Mouse (Mus musculus) right cerebral cortex, postnatal 4 days (tissue): Measurements from ENCODE around the gene Crabp2.

Experiments used
- DNase-seq: peaks from one replicate; pipeline ENCODE4 v3.0.0-alpha.2; 2022

The Crabp2 gene

GRCm38 (mm10) chr3:87929341-87930077 is 19.0 kb upstream of the Crabp2 start:
- no peak for DNase-seq

- peak; percentile 97 for DNase-seq
These were observed 18.2 kb upstream of the Crabp2 start, which contains the start of the genes Isg20l2 and Rrnad1 for GRCm38 (mm10) chr3:87930078-87930795. Isg20l2 (plus strand) TSS chr3:87930314. Rrnad1 (minus strand) TSS chr3:87930717.

- DNase-seq = no peak
These were observed 14.4 kb upstream of the Crabp2 start for GRCm38 (mm10) chr3:87934026-87934425.

DNA sequence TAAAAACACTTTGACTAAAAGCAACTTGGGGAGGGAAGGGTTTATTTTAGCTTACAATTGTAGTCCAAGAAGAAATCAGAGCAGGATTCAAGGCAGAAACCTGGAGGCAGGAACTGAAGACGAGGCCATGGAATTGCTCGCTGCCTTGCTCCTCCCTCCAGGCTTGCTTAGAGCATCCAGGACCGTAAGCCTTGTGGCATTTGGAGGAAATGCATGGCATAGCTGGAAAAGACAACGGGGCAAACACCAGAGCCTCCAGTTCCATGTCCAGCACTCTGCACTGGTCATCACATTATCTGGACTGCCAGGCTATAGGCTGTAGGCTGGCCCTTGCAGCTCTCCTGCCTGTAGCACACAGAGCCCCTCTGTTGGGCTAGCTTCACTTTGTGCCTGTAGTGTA is 14.0 kb upstream of the Crabp2 start:
- DNase-seq = no peak

DNA sequence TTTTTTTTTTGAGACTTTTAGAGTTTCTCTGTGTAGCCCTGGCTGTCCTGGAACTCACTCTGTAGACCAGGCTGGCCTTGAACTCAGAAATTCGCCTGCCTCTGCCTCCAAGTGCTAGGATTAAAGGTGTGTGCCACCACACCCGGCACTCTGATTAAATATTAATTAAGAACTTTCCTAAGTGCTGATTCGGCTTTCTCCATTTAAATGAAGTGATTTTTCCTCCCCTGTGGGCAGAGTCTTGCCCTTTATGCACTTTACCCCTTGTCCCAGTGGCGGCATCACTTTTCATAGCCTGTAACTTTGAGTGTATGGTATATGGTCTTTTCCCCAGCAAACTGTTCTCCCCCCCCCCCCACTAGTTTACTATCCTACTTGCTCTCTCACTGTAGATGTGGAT is 13.3 kb upstream of the Crabp2 start:
- DNase-seq = no peak

DNA sequence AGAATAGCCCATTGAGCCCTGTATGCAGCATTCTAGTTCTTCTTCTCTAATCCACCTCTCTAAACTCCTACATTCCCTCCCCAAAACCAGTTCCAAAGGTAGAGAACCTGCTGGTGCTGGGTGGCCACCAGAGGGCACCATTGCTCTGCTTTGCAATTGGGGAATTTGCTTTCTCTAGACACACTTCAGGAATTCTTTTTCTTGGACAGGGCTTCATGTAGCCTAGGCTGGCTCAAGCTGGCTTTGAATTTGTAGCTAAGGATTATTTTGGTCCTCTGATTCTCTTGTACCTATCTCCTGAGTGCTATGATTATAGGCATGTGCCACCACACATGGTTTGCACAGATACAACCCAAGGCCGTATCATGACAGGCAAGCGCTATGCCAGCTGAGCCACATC is 12.7 kb upstream of the Crabp2 start:
- peak; percentile 95 for DNase-seq

DNA sequence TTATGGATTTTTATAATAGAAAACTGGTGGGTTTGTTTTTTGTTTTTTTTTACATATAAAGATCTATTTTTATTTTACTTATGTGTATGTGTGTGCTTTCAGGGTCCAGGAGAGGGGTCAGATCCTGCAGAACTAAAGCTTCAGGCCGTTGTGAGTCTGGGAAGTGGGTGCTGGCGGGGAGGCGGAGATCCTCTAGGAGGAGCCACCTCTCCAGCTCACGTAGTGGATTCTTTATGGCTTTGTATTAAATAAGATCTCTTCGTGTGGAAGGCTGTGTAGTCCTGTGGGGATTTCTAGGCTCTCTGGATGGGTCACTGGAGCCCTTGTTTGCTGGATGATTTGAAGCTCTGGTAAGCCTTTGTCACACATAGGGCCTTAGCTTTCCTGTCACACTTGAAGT is 7.9 kb upstream of the Crabp2 start:
- no peak for DNase-seq

- DNase-seq = no peak
These were observed 6.0 kb upstream of the Crabp2 start for GRCm38 (mm10) chr3:87942471-87942870.

DNA sequence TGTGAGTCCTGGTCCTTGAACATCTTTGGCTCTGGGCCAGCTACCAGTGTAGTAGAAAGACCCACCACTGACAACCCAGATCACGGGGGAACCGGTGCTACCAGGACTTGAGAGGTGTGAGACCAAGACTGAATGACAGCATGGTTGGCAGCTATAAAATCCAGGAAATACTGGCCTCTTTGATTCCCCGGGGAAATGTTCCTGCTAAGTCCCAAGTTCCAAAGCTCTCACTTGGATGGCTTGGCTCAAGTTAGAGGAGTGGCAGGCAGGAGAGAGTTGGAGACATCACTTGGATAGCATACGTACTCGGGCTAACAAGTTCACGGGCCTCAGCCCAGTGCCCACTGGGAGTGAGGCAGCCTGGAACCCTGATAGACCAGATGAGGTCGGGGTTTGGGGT is 4.9 kb upstream of the Crabp2 start:
- DNase-seq = no peak

DNA sequence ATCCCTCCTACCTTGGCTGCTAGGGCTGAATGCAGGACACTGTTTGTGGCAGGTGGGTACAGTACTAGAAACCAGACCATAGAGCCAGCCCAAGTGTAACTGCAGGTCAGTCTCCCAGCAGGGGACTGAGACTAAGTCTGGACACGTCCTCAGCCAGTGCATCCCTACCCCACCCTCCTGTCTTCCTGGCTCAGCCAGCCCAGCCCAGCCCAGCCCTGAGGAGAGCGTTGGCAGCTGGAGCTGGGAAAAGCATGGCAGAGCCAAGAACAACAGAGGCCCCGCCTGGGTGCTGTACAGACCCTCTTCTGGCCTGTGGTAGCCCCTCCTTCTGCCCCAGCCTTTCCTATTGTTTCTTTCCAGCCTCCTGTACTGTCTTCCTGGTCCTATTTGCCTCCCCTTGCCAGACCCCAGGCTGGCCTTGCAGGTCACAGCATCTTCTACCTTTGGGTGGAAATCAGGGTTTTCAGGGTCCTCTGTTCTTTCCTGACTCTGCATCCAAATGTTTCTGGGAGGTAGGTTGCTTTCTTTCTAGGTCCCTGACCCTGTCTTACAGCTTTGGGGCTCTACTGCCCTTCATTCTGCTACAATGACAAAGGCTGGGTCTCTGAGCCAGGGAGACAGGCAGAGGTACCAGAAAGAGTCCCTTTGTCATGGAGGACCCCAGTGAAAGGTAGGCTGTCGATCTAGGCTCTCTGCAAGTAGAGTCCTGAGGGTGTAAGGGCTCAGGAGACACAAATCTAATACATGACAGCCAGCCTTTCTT is 3.4 kb upstream of the Crabp2 start:
- no peak for DNase-seq

DNA sequence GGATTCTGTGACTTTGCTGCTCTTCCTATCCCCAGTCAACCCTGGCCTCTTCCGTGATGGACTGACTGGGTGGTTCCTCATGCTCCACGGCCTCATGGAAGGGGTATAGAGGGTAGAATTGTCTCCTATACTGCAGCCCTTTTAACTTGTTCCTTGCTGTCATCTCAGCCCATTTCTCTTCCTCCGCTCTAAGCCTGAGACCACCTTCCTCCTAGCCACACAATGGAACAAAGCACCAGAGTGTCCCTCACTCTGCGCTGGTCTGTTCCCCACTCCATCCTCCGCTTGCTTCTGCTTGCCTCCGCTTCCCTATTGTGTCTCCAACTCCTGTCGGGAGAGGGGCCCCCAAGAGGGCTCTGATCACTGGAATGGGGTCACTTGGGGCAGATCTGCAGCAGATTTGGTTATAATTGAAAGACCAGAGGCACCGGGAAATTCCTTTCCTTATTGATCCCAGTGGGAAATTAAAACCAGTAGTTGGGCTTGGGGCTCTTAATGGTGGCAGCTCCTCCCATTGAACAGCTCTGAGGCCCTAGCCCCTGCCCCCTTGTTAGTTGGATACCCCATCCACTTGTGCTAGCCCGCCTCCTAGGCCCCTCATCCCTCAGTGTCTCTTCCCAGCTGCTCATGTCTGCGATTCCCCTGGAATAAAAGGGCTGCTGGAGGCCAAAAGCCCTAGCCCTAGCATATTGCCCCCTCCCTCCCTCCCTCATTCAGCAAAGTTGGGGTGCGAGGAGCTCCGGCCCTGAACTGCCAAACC is 2.5 kb upstream of the Crabp2 start:
- DNase-seq = no peak

DNA sequence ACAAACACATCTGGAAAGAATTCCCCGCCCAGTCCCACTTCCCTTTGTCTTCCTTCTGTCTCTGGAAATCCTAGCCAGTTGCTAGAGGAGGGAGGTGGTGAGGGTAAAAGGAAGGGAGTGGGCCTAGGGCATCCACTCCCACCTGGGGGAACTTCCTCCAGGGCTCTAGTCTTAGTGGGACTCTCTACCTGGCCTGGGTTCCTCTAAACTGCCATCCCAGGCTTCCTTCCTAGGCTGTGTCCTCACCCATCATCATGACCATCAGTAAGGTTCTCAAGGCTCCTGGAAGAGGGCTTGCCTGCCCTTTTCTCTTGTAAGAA is 2.0 kb upstream of the Crabp2 start:
- DNase-seq = no peak

DNA sequence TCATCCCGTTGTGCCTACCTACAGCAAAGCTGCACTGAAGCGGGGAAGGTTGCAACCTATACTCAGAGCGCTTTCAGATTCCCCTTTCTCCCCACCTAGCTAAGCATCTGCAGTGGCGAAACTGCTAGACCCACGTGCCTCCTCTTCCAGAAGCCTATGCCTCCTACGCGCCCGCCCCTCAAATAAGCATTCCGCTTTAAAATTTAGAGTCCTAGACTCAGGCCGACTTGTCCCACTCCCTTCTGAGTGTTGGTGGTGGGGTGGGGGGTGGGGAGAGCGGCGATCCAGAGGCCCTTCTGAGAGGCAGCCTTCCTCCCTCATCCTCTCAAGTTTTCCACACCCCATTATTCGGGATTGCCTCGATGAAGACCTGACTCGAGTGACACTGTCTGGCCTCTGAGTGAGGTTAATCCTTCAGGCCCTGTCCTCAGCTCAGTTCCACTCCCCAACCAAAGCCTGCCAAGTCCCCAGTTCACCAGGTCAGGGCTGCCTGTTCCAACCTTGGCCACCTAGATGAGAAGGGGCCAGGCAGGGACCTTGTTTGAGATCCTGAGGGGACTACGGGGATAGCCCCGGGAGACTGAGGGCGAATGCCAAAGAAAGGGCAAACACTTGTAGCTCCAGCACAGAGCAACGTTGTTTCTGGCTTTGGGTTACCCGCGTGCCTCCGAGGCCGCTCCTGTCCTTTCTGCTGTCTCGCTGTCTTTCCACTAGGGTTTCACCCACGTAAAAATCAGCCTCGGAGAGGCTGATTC is 1.2 kb upstream of the Crabp2 start:
- no peak for DNase-seq

- no peak for DNase-seq
These were observed 661 bp upstream of the Crabp2 start for GRCm38 (mm10) chr3:87947811-87948199.

- no peak for DNase-seq
These were observed 944 bp downstream of the Crabp2 start for GRCm38 (mm10) chr3:87949266-87949954.

GRCm38 (mm10) chr3:87949955-87950515 is 1.6 kb downstream of the Crabp2 start:
- DNase-seq = no peak

DNA sequence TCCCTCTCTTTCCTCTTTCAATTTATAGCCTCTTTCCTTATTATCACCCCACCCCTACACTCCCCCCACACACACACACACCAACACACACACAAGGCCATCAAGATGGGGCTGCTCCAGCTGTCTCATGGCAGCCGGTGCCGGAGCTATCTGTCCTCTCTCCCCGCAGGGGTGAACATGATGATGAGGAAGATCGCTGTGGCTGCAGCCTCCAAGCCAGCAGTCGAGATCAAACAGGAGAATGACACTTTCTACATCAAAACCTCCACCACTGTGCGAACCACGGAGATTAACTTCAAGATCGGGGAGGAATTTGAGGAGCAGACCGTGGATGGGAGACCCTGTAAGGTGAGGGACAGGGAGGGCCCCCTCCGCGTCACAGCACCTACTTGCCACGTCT is 3.5 kb downstream of the Crabp2 start:
- no peak for DNase-seq

DNA sequence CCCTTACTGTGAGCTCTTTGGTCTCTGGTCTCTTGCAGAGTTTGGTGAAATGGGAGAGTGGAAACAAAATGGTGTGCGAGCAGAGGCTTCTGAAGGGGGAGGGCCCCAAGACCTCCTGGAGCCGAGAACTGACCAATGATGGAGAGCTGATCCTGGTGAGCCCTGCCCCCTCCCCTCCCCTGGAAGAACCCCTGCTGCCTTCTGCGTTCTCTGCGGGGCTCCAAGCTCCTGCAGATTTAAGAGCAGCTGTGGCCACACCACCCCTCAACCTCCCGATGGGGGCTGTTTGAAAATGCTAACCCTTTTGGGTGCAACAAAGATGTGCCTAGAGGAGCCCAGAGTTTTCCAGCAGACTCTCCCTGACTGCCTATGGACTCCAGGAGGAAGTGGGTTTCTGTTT is 4.0 kb downstream of the Crabp2 start:
- no peak for DNase-seq

- no peak for DNase-seq
These were observed 9.6 kb downstream of the Crabp2 start for GRCm38 (mm10) chr3:87958056-87958455.

DNA sequence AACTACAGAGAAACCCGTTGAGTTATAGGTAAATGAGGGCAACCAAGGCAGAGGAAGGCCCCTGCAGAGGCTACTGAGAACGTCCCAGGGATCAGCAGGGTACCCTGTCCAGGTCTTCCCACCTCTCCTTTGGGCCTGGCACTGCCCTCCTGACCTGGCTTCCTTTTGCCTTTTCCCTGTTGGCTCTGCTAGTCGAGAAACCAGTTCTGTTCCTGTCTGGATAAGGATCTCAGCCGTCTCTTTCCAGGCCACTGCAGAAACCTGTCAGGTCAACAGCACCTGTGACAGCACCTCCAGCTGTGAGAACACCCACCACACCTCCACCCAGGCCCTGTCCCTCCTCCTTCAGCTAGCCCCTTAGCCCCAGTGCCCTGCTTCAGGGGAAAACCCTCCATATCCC is 10.0 kb downstream of the Crabp2 start:
- DNase-seq = no peak

DNA sequence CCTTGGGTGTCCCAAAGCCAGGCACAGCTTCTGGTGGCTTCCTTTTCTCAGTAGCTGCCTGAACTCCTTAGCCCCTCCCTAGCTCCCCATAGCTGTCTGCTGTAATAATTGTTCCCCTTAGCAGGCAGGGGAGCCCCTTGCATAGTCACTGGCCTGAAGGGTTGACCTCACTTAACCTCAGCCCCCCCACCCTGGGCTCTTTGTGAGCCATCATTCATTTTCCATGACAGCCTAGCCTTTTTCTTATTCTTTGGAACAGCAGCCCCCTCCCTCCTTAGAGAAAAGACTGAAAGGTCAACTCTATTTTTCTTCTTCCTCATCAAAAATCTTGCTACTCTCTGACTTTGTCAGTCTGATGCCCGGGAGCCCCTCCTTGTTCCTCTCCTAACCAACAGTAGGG is 10.5 kb downstream of the Crabp2 start:
- DNase-seq = no peak
